Mouse (Mus musculus) midbrain, embryonic 11.5 days (tissue): ENCODE results near the gene Efna5. TPM values are rescaled to one million over a fixed set of nuclear protein-coding genes. Genes with fewer than 3 reads are reported as not detected.

Experiments used
- ATAC-seq: fragments of 200-750 bp; cut with Nextera tagmentation; 2 replicates; pipeline ENCODE4 v1.8.0; 2017; ENCODE audit warnings: moderate TSS enrichment, moderate library complexity; ENCODE audit not compliant: low FRiP score
- DNase-seq: peaks from one replicate; pipeline ENCODE4 v3.0.0; 2015; ENCODE audit warnings: low spot score; ENCODE audit errors: missing footprints
- H3K27ac ChIP-seq: fragments of 300-500 bp; sonication (generic); 2 replicates; pipeline ENCODE4 v1.5.1; 2014; ENCODE audit warnings: low read depth, low read length
- H3K27me3 ChIP-seq: fragments of 300-500 bp; sonication (generic); 2 replicates; pipeline ENCODE4 v1.6.1; 2014; ENCODE audit warnings: mild to moderate bottlenecking, low read length, moderate library complexity, mixed read lengths; ENCODE audit not compliant: control insufficient read depth, insufficient read depth
- H3K36me3 ChIP-seq: fragments of 300-500 bp; sonication (generic); 2 replicates; pipeline ENCODE4 v1.6.1; 2014; ENCODE audit warnings: mild to moderate bottlenecking, low read length, moderate library complexity, mixed read lengths; ENCODE audit not compliant: control insufficient read depth, insufficient read depth
- H3K4me1 ChIP-seq: fragments of 300-500 bp; sonication (generic); 2 replicates; pipeline ENCODE4 v1.6.1; 2014; ENCODE audit warnings: low read length; ENCODE audit not compliant: control insufficient read depth, insufficient read depth
- H3K4me2 ChIP-seq: fragments of 300-500 bp; sonication (generic); 2 replicates; pipeline ENCODE4 v1.6.1; 2014; ENCODE audit warnings: mild to moderate bottlenecking, moderate library complexity
- H3K4me3 ChIP-seq: fragments of 300-500 bp; sonication (generic); 2 replicates; pipeline ENCODE4 v1.5.1; 2014; ENCODE audit warnings: low read depth, low read length
- H3K9ac ChIP-seq: fragments of 300-500 bp; sonication (generic); 2 replicates; pipeline ENCODE4 v1.6.1; 2014; ENCODE audit warnings: low read length
- H3K9me3 ChIP-seq: fragments of 300-500 bp; sonication (generic); 2 replicates; pipeline ENCODE4 v1.6.1; 2016; ENCODE audit warnings: low read length; ENCODE audit not compliant: control insufficient read depth
- WGBS: fragments of 180-500 bp; shearing (Covaris S2); extraction: QIAGEN DNeasy Blood & Tissue Kit; methylation state at CpG from one replicate; pipeline ENCODE4 v1.1.7; 2014; 5-methylcytosine and 5-hydroxymethylcytosine counted together
- polyA plus RNA-seq: library from polyadenylated mRNA; unstranded; fragments of >200 nt; fragmentation: Nextera tagmentation; extraction: Ambion mirVana; gene quantifications from 2 replicates; pipeline ENCODE4 v1.2.1, GENCODE M21; 2014

Efna5 gene
- polyA plus RNA-seq, 1 experiment from 2014 or later: 72.5 TPM

- no peak for ATAC-seq
- peaks cover 14% of the 10 kb centered on the region for H3K4me1 ChIP-seq
- DNase-seq: no peak
- no peaks in the 10 kb centered on the region for H3K9me3 ChIP-seq
- no peak overlapping the region for H3K9ac ChIP-seq
- H3K27me3 ChIP-seq: peaks cover 4% of the 10 kb centered on the region
- no peaks in the 10 kb centered on the region for H3K36me3 ChIP-seq
- H3K27ac ChIP-seq: no peak overlapping the region
- H3K4me2 ChIP-seq: no peak overlapping the region
- H3K4me3 ChIP-seq: no peak overlapping the region
- 82% methylated on average over 2 of the region's 2 CpGs for WGBS
Measured at GRCm38 (mm10) chr17:62775976-62776375, 105.1 kb downstream of the Efna5 start.

GRCm38 (mm10) chr17:62775401-62775800 is 105.7 kb downstream of the Efna5 start:
- H3K9ac ChIP-seq: no peak overlapping the region
- H3K27ac ChIP-seq: no peak overlapping the region
- ATAC-seq: no peak
- H3K36me3 ChIP-seq: no peaks in the 10 kb centered on the region
- H3K4me2 ChIP-seq: no peak overlapping the region
- 87% methylated on average over 5 of the region's 5 CpGs for WGBS
- no peak overlapping the region for H3K4me3 ChIP-seq
- no peaks in the 10 kb centered on the region for H3K9me3 ChIP-seq
- peaks cover 14% of the 10 kb centered on the region for H3K4me1 ChIP-seq
- no peak for DNase-seq
- peaks cover 4% of the 10 kb centered on the region for H3K27me3 ChIP-seq

GRCm38 (mm10) chr17:62774749-62775148 is 106.4 kb downstream of the Efna5 start:
- Histone ChIP-seq H3K4me3 (no peak overlapping the region), H3K36me3 (no peaks in the 10 kb centered on the region), H3K4me1 (peaks cover 14% of the 10 kb centered on the region), H3K9me3 (no peaks in the 10 kb centered on the region), H3K9ac (no peak overlapping the region), H3K27me3 (no peaks in the 10 kb centered on the region; the same call in none of the 2 replicates), H3K4me2 (no peak overlapping the region), H3K27ac (no peak overlapping the region)
- ATAC-seq: no peak
- 97% methylated on average over 7 of the region's 7 CpGs for WGBS
- DNase-seq: no peak

DNA sequence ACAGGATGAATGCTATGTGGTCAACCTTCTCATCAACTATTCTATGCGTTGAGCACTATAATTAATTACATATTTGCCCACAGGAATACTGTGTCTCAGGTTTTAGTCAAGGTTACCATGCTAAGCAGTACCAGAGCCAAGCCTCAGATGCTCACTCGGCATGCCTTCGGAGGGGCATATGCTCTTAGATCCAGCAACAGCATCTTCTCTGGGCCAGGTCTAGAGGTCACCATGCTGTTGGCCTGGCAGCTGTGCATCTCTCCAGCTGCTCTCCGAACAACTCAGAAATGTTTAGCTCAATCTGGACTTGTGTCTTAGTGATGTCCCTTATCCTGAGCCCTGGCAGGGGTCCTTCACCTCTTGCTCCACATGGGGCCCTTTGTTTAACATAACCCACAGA is 114.4 kb downstream of the Efna5 start:
- no peak overlapping the region for H3K27ac ChIP-seq
- no peaks in the 10 kb centered on the region for H3K36me3 ChIP-seq
- H3K27me3 ChIP-seq: no peaks in the 10 kb centered on the region
- ATAC-seq (no peak), DNase-seq (no peak)
- H3K9ac ChIP-seq: no peak overlapping the region
- no peaks in the 10 kb centered on the region for H3K9me3 ChIP-seq
- 49% methylated on average over 4 of the region's 4 CpGs for WGBS
- H3K4me3 ChIP-seq: no peak overlapping the region
- peaks cover 5% of the 10 kb centered on the region; the same call in 1 of the 2 replicates for H3K4me1 ChIP-seq
- H3K4me2 ChIP-seq: no peak overlapping the region

DNA sequence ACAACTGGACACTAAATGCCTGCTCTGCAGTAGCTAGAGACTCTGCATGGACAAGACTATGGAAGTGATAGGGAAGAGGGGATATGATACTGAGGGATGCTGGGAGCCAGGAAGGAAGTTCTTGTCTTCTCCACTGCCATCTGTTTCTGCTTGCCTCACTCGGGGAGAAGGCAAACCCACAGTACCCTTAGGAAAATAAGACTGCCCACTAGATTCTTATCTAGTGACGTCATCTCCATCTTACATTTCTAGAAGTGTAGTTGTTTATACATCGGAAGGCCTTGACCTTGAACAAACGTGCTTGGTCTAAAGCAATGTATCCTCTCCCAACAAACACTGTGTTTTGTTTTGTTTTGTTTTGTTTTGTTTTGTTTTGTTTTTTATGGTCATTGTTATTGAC is 116.0 kb downstream of the Efna5 start:
- Histone ChIP-seq H3K36me3 (no peaks in the 10 kb centered on the region), H3K4me3 (no peak overlapping the region), H3K4me2 (no peak overlapping the region), H3K27ac (no peak overlapping the region), H3K27me3 (no peaks in the 10 kb centered on the region), H3K9me3 (no peaks in the 10 kb centered on the region), H3K9ac (no peak overlapping the region), H3K4me1 (peaks cover 5% of the 10 kb centered on the region; the same call in 1 of the 2 replicates)
- ATAC-seq: no peak
- 84% methylated on average over 4 of the region's 4 CpGs for WGBS
- no peak for DNase-seq

DNA sequence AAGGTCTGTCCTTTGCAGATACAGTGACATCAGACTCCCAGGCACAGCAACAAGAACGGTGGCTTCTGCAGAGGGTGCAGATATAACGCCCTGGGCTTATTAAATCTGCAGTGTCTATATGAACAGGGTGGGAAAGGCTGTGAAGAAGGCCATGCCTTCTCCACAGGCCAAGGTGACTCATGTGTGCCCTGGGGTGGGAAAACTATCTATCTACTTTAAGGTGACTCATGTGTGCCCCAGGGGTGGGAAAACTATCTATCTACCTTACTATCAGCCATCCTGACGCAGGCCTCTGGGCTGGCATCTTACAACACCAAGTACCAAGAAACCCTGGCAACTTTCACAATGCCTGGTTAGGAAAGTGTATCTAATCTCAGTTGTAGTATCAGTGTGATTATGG is 124.2 kb downstream of the Efna5 start:
- Histone ChIP-seq H3K4me2 (no peak overlapping the region), H3K9me3 (no peaks in the 10 kb centered on the region), H3K27me3 (no peaks in the 10 kb centered on the region), H3K36me3 (no peaks in the 10 kb centered on the region), H3K9ac (no peak overlapping the region), H3K4me1 (peaks cover 2% of the 10 kb centered on the region; the same call in 1 of the 2 replicates), H3K4me3 (no peak overlapping the region), H3K27ac (no peak overlapping the region)
- ATAC-seq: no peak
- 90% methylated on average over 3 of the region's 3 CpGs for WGBS
- DNase-seq: no peak

- Histone ChIP-seq H3K36me3 (no peaks in the 10 kb centered on the region), H3K4me3 (no peak overlapping the region), H3K9me3 (no peaks in the 10 kb centered on the region), H3K4me2 (no peak overlapping the region), H3K27ac (no peak overlapping the region), H3K27me3 (no peaks in the 10 kb centered on the region), H3K9ac (no peak overlapping the region), H3K4me1 (peaks cover 2% of the 10 kb centered on the region; the same call in 1 of the 2 replicates)
- ATAC-seq (no peak), DNase-seq (no peak)
- 98% methylated on average over 2 of the region's 2 CpGs for WGBS
Measured at GRCm38 (mm10) chr17:62755635-62756034, 125.5 kb downstream of the Efna5 start.

GRCm38 (mm10) chr17:62754638-62755037 is 126.5 kb downstream of the Efna5 start:
- Histone ChIP-seq H3K27ac (no peak overlapping the region), H3K4me1 (peaks cover 2% of the 10 kb centered on the region; the same call in 1 of the 2 replicates), H3K9ac (no peak overlapping the region), H3K36me3 (no peaks in the 10 kb centered on the region), H3K4me3 (no peak overlapping the region), H3K4me2 (no peak overlapping the region), H3K27me3 (no peaks in the 10 kb centered on the region), H3K9me3 (no peaks in the 10 kb centered on the region)
- WGBS: 88% methylated on average over 4 of the region's 4 CpGs
- no peak for ATAC-seq
- no peak for DNase-seq

DNA sequence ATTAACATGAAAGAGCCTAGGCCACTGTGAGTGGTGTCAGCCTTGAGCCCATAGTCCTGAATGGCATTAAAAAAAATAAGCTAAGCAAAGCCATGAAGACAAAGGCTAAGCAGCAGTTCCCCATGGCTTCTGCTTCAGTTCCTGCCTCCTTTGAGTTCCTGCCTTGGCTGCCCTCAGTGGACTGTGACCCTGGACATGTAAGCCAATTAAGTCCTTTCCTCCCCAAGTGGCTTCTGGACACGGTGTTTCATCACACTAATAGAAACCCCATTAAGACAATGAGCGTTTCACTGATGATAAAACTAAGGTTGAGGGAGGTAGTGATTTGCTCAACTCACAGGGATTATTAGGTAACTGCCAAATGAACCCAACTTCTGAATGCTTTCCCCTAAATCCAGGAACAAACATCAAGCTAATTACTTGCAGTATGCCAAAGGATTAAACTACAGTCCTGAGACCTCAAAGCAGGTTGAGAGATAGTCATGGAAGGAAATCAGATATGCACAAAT is 128.7 kb downstream of the Efna5 start:
- Histone ChIP-seq H3K9ac (no peak overlapping the region), H3K4me3 (no peak overlapping the region), H3K4me2 (no peak overlapping the region), H3K36me3 (no peaks in the 10 kb centered on the region), H3K4me1 (peaks cover 2% of the 10 kb centered on the region), H3K9me3 (no peaks in the 10 kb centered on the region), H3K27me3 (no peaks in the 10 kb centered on the region), H3K27ac (no peak overlapping the region)
- 7% methylated on average over 2 of the region's 2 CpGs for WGBS
- DNase-seq: no peak
- ATAC-seq: no peak
